Mouse (Mus musculus): Measurements from ENCODE around the gene Glis3. TPM values are rescaled to one million over a fixed set of nuclear protein-coding genes. Genes with fewer than 3 reads are reported as not detected.

Gene Glis3
- total RNA-seq, 2 experiments from 2014 or later: 2.1 to 2.8 TPM

DNA sequence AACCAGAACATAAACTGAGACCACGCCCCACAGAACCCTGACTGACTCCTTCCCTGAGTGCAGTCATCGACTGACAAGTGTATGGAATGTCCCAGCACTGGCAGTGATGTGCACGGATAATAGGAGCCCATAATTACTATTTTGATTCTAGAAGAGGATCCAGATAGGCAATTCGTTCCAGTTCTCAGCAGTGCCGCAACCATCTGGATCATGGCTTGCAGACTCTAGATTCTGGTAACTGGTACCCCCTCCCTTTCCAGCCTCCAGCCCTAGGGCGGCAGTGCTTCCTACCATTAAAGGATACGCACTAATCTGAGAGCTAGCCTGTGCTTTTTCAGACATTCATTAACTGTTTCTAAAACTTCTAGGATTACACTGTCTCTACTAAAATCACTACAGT is 24.7 kb downstream of the Glis3 start:
- DNase-seq: no peak

DNA sequence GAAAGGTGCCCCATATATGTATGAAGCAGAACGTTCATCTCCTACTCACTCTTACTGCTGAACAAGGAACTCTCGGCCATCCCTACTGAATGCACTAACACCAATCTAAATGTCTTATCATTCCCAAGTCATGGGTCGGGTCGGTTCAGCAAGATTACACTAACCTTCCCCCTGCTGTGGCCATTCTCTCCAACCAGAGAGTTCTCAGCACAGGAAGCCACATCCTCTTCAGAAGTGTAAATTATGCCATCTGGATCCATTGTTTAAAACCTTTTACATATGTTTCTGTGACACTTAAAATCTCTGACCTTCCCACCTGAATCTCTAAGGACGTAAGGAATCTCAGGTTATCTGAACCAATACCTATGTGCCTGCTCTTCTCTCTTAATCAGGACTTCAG is 29.0 kb downstream of the Glis3 start:
- DNase-seq: no peak

GRCm38 (mm10) chr19:28649489-28649888 is 30.4 kb downstream of the Glis3 start:
- DNase-seq: no peak

DNA sequence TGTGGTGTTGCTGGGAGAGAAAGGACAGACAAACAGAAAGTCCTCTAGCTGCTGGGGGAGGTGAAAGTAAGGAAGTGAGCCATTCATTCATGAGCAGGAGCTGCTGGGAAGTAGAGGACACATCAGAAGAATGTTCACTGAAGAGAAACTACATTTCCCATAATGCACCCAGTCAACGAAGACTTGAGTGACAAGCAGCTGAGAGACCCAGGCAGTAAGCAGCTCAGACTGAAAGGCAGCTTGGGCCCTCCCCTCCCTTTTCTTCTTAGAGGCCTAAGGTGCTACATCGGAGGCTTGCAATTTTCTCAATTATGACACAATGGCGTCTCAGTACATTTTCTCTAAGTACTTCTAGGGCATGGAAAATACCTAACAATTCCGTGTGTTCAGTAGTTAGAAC is 31.0 kb downstream of the Glis3 start:
- DNase-seq: no peak

GRCm38 (mm10) chr19:28647424-28647823 is 32.5 kb downstream of the Glis3 start:
- no peak for DNase-seq

DNA sequence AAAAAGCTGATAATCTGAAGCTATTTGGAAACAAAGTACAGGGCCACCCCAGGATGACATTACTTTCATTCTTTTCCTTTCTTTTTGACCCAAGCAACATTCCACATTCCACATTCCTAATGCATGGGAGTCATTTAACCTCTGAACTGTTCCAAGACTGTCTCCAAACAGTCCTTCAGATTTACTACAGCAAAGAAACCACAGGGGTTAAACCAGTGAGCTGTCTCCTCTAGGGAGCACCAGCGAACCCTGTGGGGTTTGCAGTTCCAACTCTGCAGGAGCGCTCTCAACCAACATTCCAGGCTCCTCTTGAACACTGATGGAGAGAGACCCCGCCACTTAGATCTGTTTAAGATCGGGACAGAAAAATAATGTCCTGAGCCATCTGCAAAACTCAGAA is 33.6 kb downstream of the Glis3 start:
- no peak for DNase-seq

DNA sequence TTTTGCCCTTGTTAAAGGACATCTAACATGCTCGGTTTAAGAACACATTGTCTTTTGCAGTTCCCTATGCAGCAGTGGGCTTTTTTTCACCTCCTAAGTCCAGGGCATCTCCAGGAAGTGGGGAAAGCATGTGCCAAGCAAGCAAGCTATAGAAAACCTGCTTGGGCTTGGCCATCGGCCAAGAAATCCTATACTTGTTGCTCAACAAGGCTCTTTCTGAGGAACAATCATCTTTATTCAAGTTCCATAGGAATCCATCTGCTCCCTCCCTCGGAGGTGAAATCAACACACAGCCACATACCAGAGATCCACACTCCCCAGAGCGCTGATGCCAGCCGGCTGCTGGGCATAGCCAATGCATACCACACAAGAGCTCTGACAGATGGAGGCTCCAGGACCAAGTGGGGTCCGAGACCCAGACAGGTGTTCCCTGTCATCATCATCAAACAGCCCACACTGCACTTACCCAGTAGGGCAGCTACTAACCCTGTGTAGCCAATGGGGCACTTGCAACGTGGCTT is 39.0 kb downstream of the Glis3 start:
- no peak for DNase-seq

DNA sequence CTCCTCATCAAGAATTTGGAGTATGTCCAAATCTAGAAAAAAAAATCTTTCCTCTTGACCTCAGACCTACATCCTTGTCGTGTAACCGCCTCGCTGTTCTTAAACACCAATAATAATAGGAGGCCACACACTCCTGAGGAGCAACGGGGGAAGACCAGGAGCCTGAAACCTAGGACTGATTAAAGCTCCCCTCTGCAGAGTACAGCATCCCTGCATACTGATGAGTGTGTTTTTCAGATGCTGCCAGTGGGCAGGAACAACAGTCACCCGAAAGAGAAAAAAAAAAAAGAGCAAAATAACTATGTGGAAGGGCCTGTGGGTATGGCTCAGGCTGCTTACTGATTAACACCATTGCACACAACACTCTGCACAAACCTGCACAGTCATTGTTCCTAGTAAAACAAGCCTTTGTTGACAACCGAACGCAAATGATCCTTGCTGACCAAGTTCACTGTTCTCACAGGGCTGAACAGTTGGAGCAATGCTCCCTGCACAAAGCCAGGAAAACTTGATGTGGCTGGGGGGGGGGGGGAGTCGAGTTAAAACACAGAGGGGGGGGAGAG is 43.8 kb downstream of the Glis3 start:
- no peak for DNase-seq

- no peak for DNase-seq
Observed at GRCm38 (mm10) chr19:28634986-28635385, 44.9 kb downstream of the Glis3 start.

GRCm38 (mm10) chr19:28628416-28628815 is 51.5 kb downstream of the Glis3 start:
- DNase-seq: no peak

- no peak for DNase-seq
Observed at GRCm38 (mm10) chr19:28626189-28626588, 53.7 kb downstream of the Glis3 start.

DNA sequence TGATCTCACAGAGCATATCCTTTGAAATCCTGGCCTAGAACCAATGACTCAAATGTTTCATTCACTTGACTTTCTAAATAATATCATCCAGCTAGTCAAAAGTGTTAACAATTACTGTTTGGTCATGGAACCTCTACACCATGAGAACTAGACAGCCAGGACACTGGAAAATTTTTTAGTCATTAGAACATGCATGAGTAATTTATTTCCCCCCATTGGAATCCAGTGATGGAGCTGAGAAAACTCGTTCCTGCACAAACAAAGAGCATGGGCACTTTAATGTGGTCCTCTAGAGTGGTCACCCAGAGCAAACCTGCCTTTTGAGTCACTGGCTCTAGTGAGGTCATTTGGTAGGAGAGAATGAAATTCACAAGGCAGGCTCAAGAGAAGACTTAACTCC is 55.3 kb downstream of the Glis3 start:
- DNase-seq: no peak

DNA sequence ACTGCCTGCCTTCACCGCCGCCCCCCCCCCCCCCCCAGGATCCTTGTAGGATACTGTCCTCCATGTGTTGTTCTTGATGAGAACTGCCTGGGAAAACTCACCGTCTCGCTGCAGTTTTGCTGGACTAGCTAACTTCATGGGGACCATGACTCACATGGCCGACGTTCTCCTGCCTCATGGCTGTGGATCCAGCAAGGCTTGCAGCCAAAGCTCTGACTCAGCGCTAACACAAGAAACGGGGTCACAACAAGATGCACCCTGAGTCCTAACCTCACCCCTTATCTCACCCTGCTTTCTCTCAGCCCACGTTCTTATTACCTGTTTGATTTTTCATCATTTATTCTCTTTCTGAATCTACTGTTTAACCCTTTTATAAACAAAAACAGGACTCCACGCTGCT is 56.2 kb downstream of the Glis3 start:
- DNase-seq: peak; percentile 40

GRCm38 (mm10) chr19:28621608-28622505 is 58.0 kb downstream of the Glis3 start:
- DNase-seq: no peak

GRCm38 (mm10) chr19:28617736-28618135 is 62.1 kb downstream of the Glis3 start:
- no peak for DNase-seq

DNA sequence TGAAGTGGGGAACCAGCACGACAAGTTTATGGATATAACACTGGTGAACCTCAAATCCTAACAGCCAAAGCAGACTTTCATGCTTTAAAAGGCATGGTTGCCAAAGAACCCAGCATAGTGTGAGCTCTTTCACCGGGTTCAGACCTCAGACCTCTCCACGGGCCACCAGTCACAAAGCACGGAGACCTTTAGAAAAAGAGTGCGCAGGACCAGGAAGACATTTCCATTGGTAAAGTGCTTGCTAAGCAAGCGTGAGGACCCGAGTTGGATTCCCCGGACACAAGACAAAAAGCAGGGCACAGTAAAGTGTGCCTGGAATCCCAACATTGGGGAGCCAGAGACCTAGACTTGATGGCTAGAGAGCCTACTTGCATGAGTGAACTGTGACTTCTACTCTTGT is 62.7 kb downstream of the Glis3 start:
- DNase-seq: no peak

DNA sequence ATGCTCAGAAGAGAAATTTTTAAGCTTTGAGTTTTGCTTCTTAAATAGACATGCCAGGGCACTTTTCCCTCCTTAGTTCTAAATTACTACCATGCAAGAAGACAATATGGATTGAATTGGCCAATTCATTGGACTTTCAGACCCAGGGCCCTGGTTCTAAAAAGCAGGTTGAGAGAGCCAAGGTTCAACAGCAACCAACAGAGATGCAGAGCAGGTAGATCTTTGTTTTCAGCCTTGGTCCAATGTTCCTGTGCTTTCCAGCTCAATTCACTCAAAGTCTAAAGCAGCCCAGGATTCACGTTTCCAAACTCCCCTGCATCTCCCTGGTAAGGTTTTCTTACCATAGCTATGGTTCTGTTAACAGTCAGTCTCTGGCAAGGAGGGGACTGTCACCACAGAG is 63.4 kb downstream of the Glis3 start:
- DNase-seq: no peak

DNA sequence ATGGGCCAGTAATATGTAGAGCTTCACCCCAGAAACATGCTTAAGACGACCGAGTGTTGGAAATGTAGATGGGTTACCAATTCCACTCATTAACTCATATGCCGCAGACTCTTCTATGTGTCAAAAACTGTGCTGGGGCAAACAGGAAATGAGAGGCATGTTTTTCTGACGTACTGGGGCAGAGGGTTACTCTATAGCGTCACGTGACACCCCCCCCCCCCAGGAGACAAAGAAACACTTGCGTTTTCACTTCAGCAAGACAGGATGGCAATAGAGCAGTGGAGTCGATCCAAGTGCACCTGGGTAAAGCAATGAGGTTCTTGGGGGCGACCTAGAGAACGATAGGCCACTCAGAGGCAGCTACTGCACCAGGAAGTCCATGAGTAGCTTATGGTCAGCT is 67.6 kb downstream of the Glis3 start:
- no peak for DNase-seq

DNA sequence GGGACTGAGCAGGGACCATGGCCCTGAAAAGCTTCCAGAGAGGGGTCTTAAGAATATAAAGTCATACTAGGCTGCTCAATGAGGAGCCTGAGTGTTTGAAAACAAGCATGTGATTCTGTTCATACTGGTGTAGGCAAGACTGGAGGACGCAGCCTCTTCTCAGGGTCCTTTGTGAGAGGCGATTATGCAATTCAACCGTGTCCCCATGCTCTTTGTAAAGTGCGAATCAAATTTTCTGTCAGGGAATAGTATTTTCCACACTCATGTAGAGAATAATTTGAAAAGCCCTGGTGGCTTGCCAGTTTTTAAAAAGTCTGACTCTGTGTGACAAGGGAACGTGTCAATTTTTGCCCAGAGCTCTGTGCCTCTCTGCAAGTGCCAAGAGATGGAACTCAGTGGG is 71.1 kb downstream of the Glis3 start:
- no peak for DNase-seq

DNA sequence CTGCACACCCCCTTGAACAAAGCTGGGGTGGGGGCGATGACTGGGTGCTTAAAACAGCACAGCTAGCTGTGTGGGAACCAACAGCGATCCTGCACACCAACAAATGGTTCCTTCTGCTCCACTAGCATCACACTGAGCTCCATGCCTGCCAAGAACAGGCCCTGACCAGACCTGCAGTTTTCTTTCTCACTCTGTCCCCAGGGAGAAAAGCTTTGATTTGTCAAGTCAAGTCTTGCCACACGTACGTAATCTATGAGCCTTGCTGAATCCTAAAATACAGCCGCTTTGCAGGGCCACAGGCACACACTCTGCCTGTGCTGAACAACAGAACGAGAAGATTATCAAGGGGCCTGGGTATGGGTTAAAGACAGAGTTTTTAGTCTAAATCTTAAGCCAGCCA is 71.6 kb downstream of the Glis3 start:
- DNase-seq: no peak

DNA sequence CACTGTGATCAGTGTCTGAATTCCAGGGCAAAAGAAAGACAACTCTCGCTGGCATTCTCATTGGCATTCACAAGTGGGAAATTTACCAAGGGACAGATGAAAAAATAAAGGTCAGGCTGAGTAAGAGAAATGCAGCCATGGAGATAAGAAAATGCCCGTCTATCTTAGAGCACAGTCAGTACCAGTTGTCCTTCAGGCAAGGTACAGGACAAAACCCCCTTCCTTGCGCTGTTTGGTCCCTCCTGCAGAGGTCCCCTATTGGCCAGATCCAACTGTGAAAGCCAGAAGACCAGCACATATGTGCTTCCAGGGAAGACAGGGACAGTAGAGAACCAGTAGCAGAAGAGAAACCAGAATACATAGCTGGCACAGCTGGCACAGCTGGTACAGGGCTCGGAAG is 79.0 kb downstream of the Glis3 start:
- no peak for DNase-seq

GRCm38 (mm10) chr19:28594215-28594614 is 85.7 kb downstream of the Glis3 start:
- no peak for DNase-seq

- no peak for DNase-seq
Observed at GRCm38 (mm10) chr19:28592981-28593380, 86.9 kb downstream of the Glis3 start.

Data from gastrocnemius, postnatal 10 days (tissue).